Mouse (Mus musculus) gastrocnemius, adult 2 months (tissue): Measurements from ENCODE around the gene Arl13b. TPM values are rescaled to one million over a fixed set of nuclear protein-coding genes. Genes with fewer than 3 reads are reported as not detected.
A peak's percentile ranks its signal among the peaks of the same experiment; 100 is the strongest.

Experiments
- DNase-seq: peaks from one replicate; pipeline ENCODE4 v3.0.0; 2022
- H3K27ac ChIP-seq: fragments of 200-600 bp; 2 replicates; pipeline ENCODE4 v1.8.1; 2022; ENCODE audit warnings: mild to moderate bottlenecking
- H3K4me3 ChIP-seq: fragments of 200-600 bp; 2 replicates; pipeline ENCODE4 v1.8.1; 2022; ENCODE audit warnings: mild to moderate bottlenecking, moderate library complexity
- CTCF ChIP-seq: fragments of 200-600 bp; IDR thresholded peaks from 2 replicates; pipeline ENCODE4 v1.8.1; 2022; ENCODE audit warnings: antibody characterized with exemption, mild to moderate bottlenecking, moderate library complexity
- intact Hi-C: fragments of 180-260 bp; cut with DNase I; formaldehyde crosslinking; loops from one replicate; pipeline ENCODE4 v1.15.1; 2025
- total RNA-seq, 2 experiments: library from RNA; stranded (reverse); gene quantifications; 2 replicates each; pipeline ENCODE4 v1.2.3; 2021

The Arl13b gene
- total RNA-seq, 2 experiments from 2014 or later: 4.7 TPM

GRCm38 (mm10) chr16:62853611-62854126, 6.8 kb upstream of the Arl13b start:
- Histone ChIP-seq H3K27ac (peak overlapping the region; percentile 92), H3K4me3 (peak overlapping the region; percentile 91)
- intact Hi-C loops: no loop called here
- DNase-seq: no peak
- no peak for TF ChIP-seq CTCF

- intact Hi-C loops: no loop called here
- Histone ChIP-seq H3K27ac (no peak overlapping the region), H3K4me3 (no peak overlapping the region)
- no peak for TF ChIP-seq CTCF
- DNase-seq: no peak
Observed at GRCm38 (mm10) chr16:62852464-62853252, 5.8 kb upstream of the Arl13b start.

- no peak for TF ChIP-seq CTCF
- DNase-seq: no peak
- Histone ChIP-seq H3K4me3 (peak overlapping the region; percentile 99), H3K27ac (no peak overlapping the region)
- intact Hi-C loops: loop anchor here (5.0 kb wide), 1 partner anchor 58 kb away; the partner anchor contains the start of gene Nsun3
Observed at GRCm38 (mm10) chr16:62845341-62845740, 1.5 kb downstream of the Arl13b start.

GRCm38 (mm10) chr16:62834016-62834735, 12.7 kb downstream of the Arl13b start:
- no peak for DNase-seq
- no peak overlapping the region for H3K4me3 ChIP-seq
- no peak overlapping the region for H3K27ac ChIP-seq
- intact Hi-C loops: no loop called here
- no peak for TF ChIP-seq CTCF

GRCm38 (mm10) chr16:62832481-62832880, 14.4 kb downstream of the Arl13b start:
- Histone ChIP-seq H3K4me3 (no peak overlapping the region), H3K27ac (no peak overlapping the region; the same call in 1 of the 2 replicates)
- intact Hi-C loops: no loop called here
- DNase-seq: peak; percentile 56
- peak; percentile 89 for TF ChIP-seq CTCF

GRCm38 (mm10) chr16:62832027-62832426, 14.8 kb downstream of the Arl13b start:
- Histone ChIP-seq H3K4me3 (no peak overlapping the region), H3K27ac (no peak overlapping the region; the same call in 1 of the 2 replicates)
- no peak for DNase-seq
- no peak for TF ChIP-seq CTCF
- intact Hi-C loops: no loop called here

- DNase-seq: no peak
- H3K4me3 ChIP-seq: no peak overlapping the region
- no peak overlapping the region for H3K27ac ChIP-seq
- intact Hi-C loops: loop anchor here (5.0 kb wide), 1 partner anchor 39 kb away; the partner anchor contains the start of gene Nsun3
- TF ChIP-seq CTCF: peak; percentile 79
Observed at GRCm38 (mm10) chr16:62826156-62827001, 20.5 kb downstream of the Arl13b start.

- no peak for DNase-seq
- no peak overlapping the region for H3K4me3 ChIP-seq
- H3K27ac ChIP-seq: no peak overlapping the region
- intact Hi-C loops: no loop called here
- no peak for TF ChIP-seq CTCF
Observed at GRCm38 (mm10) chr16:62822472-62822871, 24.4 kb downstream of the Arl13b start.

- no peak for TF ChIP-seq CTCF
- H3K4me3 ChIP-seq: no peak within 1 kb of the TSS
- intact Hi-C loops: no loop called here
- no peak for DNase-seq
- H3K27ac ChIP-seq: no peak within 1 kb of the TSS
Observed at GRCm38 (mm10) chr16:62814491-62814890, 32.3 kb downstream of the Arl13b start, which contains the start of gene Stx19. Gene Stx19 (plus strand): TSS chr16:62814676.

- TF ChIP-seq CTCF: no peak
- Histone ChIP-seq H3K4me3 (no peak overlapping the region), H3K27ac (no peak overlapping the region)
- intact Hi-C loops: no loop called here
- no peak for DNase-seq
Observed at GRCm38 (mm10) chr16:62813790-62814189, 33.0 kb downstream of the Arl13b start.

GRCm38 (mm10) chr16:62810855-62811254, 36.0 kb downstream of the Arl13b start:
- TF ChIP-seq CTCF: no peak
- Histone ChIP-seq H3K4me3 (no peak overlapping the region), H3K27ac (no peak overlapping the region)
- DNase-seq: no peak
- intact Hi-C loops: no loop called here

GRCm38 (mm10) chr16:62807249-62807979, 39.4 kb downstream of the Arl13b start:
- no peak for DNase-seq
- Histone ChIP-seq H3K4me3 (no peak overlapping the region), H3K27ac (no peak overlapping the region)
- intact Hi-C loops: no loop called here
- no peak for TF ChIP-seq CTCF
